Mouse (Mus musculus): ENCODE measurements around the gene Rasal1.
A peak's percentile ranks its signal among the peaks of the same experiment; 100 is the strongest.

The Rasal1 gene

GRCm38 (mm10) chr5:120622198-120622851 lies 26.3 kb upstream of the Rasal1 start:
- DNase-seq: no peak

DNA sequence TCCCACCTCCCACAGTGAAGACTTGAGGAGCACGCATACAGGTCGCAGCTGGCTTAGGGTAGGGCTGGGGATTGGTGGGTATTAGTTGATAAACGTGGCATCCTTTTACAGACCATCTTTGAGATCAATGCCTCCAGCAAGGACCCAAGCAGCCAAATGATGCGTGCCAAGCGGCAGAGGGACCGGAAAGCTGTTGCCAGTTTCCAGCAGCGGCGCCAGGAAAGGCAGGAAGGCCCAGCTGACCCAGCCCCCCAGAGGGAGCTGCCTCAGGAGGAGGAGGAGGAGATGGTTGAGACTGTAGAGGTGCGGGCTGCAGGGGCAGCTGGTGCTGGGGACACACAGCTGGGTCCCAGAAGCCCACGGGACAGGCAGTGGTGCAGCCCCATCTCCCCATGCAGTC lies 24.2 kb upstream of the Rasal1 start:
- DNase-seq: peak; percentile 30

- no peak for DNase-seq
Observed at GRCm38 (mm10) chr5:120626399-120626798, 22.2 kb upstream of the Rasal1 start.

- no peak for DNase-seq
Observed at GRCm38 (mm10) chr5:120627515-120628300, 20.9 kb upstream of the Rasal1 start.

- no peak for DNase-seq
Observed at GRCm38 (mm10) chr5:120628624-120629023, 20.0 kb upstream of the Rasal1 start.

- DNase-seq: no peak
Observed at GRCm38 (mm10) chr5:120631128-120631527, 17.5 kb upstream of the Rasal1 start.

GRCm38 (mm10) chr5:120631892-120632291 lies 16.7 kb upstream of the Rasal1 start:
- no peak for DNase-seq

- no peak for DNase-seq
Observed at GRCm38 (mm10) chr5:120634131-120634530, 14.5 kb upstream of the Rasal1 start, which contains the start of gene Cfap73. TSS of gene Cfap73 (minus strand) at chr5:120634235.

DNA sequence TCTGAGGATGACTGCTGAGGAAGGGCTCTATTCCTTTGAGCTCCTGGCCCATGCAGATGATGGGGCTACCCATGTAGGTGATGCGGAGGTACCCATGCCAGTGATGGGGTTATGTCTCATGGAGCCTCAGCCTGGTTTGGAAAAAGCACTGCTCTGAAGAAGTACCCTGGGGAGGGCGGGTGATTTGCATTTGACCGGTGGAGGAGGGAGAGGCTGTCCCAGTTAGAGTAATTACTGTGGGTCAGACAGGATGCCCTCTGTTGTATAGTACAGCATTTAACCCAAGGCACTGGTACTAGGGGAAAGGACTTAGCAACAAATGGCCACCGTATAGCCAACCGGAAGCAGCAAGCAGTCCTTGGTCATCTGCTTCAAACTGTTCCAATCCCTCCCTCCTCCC lies 13.8 kb upstream of the Rasal1 start:
- DNase-seq: no peak

DNA sequence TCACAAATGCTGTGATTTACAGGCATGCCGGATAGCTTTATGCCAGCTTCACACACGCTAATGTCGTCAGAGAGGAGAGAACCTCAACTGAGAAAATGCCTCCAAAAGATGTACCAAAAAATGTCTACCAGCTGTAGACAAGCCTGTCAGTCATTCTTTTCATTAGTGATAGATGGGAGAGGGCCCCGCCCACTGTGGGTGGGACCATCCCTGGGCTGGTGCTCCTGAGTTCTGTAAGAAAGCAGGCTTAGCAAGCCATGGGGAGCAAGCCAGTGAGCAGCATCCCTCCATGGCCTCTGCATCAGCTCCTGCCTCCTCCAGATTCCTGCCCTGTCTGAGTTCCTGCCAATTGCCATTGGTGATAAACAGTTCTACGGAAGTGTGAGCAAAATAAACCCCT lies 13.0 kb upstream of the Rasal1 start:
- no peak for DNase-seq

DNA sequence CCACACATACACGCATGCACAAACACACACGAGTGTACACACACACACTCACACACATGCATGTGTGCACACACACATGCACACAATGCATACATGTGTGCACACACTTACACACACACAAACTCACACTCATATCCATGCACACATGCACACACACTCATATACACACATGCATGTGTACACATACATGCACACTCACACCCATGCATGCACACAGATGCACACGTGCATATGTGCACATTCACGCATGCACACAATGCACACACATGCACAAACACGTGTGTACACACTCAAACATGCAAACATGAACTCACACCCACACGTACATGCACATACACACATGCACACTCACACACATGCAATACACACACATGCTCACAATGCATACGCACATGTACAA lies 8.5 kb upstream of the Rasal1 start:
- DNase-seq: no peak

GRCm38 (mm10) chr5:120643365-120644085 lies 5.1 kb upstream of the Rasal1 start:
- peak; percentile 76 for DNase-seq

- DNase-seq: no peak
Observed at GRCm38 (mm10) chr5:120644227-120644626, 4.4 kb upstream of the Rasal1 start.

- no peak for DNase-seq
Observed at GRCm38 (mm10) chr5:120645851-120646250, 2.8 kb upstream of the Rasal1 start.

DNA sequence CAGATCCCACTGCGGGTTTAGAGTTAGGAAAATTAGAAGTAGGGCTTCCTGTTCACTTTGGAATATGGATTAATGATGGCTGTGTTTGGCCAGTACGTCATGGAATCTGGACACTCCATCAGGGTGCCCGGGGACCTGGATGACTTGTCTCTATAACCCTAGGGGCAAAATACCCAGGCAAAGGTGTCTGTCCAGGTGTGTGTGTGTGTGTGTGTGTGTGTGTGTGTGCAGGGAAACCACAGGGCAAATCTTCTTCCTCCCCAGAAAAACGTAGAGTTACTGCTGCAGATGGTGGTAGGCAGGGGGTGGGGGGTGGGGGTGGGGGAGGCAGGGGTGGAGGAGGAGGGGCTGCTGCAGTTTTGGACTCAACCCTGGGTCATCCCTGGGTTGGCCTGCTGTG lies 1.3 kb upstream of the Rasal1 start:
- no peak for DNase-seq

DNA sequence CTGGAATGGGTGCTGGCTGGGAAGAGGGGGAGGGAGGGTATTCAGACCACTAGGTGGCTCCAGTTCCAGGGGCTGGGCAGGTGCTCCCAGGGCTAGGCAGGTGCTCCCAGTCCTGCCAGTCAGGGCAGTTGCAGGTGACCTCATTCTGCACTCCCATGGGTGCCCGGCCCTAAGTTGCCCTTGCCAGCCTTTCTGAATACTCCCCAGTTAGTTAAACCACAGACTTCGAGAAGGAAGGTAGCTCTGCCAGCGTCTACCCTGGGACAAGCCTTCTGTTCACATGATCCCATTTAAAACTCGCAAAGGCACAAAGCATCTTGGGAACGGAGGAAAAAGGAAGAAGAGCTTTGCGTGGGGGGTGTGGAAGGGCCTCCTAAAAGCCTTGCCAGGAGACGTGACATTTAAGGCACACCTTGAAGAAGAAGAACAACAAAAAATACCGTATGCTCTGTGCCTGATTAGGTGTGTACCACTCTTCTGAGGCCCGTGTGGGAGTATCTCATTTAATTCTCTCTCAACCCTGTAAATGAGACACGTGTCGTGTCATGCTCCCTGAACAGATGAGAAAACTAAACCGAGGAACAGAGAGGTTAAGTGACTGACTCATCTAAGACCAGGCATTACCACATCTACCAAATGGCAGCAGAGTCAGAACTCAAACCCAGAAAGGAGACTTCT lies 659 bp upstream of the Rasal1 start:
- DNase-seq: no peak

- peak; percentile 39 for DNase-seq
Observed at GRCm38 (mm10) chr5:120649374-120649933, 842 bp downstream of the Rasal1 start.

DNA sequence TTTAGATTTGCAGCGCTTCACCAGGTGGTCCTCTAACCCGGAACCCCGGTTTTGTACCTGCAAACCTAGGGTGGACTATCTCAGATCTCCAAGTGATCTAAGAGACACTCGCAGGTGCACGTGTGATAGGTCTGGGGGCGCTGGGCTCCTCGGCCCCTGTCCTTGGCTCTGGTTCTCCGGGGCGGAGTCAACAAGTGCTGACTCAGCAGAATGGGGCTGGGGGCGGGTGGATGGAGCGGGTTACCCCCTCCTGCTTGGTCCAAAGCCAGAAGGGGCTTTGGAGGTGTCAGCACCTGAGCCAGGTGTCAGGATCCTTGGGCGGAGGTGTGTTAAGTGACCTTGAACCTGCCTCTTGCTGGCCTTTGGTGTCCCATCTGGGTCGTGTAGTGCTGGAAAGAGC lies 1.3 kb downstream of the Rasal1 start:
- no peak for DNase-seq

- DNase-seq: no peak
Observed at GRCm38 (mm10) chr5:120651230-120651629, 2.6 kb downstream of the Rasal1 start.

DNA sequence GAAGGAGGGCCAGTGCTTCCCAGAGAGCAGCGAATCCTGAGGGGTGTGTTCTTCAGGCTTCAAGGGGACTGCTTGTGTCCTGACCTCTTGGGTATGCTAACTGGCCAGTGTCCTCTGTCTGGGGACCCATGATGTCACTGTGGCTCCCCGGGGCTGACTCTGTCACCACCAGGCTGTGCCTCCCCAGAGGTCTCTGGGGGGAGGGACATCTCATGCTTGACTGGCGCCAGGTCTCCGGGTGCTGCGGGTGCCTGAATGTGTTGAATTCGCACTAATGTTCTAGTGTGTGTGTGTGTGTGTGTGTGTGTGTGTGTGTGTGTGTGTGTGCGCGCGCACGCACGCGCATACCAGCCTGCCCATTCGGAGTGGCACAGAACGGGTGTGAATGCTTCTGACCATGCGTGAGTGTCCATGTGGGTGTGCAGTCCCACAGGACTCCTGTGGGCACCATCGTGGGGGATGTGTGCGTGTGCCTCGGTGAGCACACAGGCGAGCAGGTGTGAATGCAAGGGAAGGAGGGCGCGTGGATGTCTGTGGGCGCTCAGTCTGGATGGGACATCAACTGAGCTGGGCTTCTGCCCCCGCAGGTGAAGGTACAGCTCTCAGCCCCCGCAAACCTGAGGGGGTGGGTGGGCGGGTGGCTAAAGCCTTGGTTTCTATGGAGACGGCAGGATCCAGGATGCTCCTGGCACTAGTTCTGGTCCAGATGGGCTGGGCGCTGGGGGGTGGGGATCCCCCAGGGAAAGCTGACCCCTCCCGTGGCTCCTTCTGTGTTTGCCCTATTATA lies 4.5 kb downstream of the Rasal1 start:
- DNase-seq: no peak

DNA sequence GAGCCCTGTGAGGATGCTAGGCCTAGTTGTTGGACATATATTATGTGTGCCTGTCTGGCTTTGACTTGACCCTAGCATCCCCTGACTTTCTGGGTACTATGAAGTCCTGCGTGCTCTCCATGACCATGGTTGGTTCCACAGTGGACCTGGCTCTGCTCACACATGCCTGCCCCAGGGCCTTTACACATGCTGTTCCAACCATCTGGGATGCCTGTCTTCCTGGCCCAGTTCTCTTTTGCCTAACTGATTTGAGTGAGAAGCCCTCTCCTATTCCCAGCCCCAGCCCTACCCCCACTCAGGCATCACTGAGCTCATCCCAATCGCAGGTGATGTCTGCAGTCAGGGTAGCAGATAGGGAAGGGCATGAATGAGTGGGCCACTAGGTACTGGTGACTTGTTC lies 5.3 kb downstream of the Rasal1 start:
- DNase-seq: no peak

GRCm38 (mm10) chr5:120656281-120656751 lies 7.7 kb downstream of the Rasal1 start:
- DNase-seq: no peak

Data from cerebellum, adult 9-11 months (tissue).